Mouse (Mus musculus) ES-E14 (cell line): ENCODE data around the gene Gm9970. TPM values are rescaled to one million over a fixed set of nuclear protein-coding genes. Genes with fewer than 3 reads are reported as not detected.

ENCODE experiments used
- DNase-seq: peaks from one replicate; pipeline ENCODE4 v3.0.0-alpha.2; 2013; ENCODE audit warnings: low read depth, low spot score
- H3K27ac ChIP-seq: 2 replicates; pipeline ENCODE4 v1.5.1; 2012; ENCODE audit warnings: low read depth, mild to moderate bottlenecking, low read length, moderate library complexity, mixed read lengths; ENCODE audit not compliant: poor library complexity, insufficient read depth, severe bottlenecking
- H3K36me3 ChIP-seq: 2 replicates; pipeline ENCODE4 v1.6.1; 2012; ENCODE audit warnings: mild to moderate bottlenecking, low read length, moderate library complexity, mixed read lengths; ENCODE audit not compliant: control insufficient read depth, poor library complexity, insufficient read depth, severe bottlenecking
- H3K4me1 ChIP-seq, 2 experiments: fragments of 150-350 bp in 1 of 2; sonication (generic) in 1 of 2; 2 replicates each; pipeline ENCODE4 v1.6.1; 2012; ENCODE audit warnings: low read length in 2 of 2, mild to moderate bottlenecking in 1 of 2, mixed read lengths in 1 of 2; ENCODE audit not compliant: control insufficient read depth in 2 of 2, insufficient read depth in 2 of 2, poor library complexity in 1 of 2
- H3K4me3 ChIP-seq, 2 experiments: fragments of 150-350 bp in 1 of 2; sonication (generic) in 1 of 2; 2 replicates each; pipeline ENCODE4 v1.5.1; 2012; ENCODE audit warnings: low read length in 2 of 2, low read depth in 1 of 2, mild to moderate bottlenecking in 1 of 2, mixed read lengths in 1 of 2; ENCODE audit not compliant: insufficient read depth in 1 of 2, poor library complexity in 1 of 2, severe bottlenecking in 1 of 2
- H3K9ac ChIP-seq: 2 replicates; pipeline ENCODE4 v1.6.1; 2012; ENCODE audit warnings: low read depth, mild to moderate bottlenecking, low read length, mixed read lengths; ENCODE audit not compliant: poor library complexity, insufficient read depth, severe bottlenecking
- H3K9me3 ChIP-seq: fragments of 150-350 bp; sonication (generic); 2 replicates; pipeline ENCODE4 v1.6.1; 2012; ENCODE audit warnings: low read depth, mild to moderate bottlenecking, low read length; ENCODE audit not compliant: control insufficient read depth, insufficient read depth
- CHD2 ChIP-seq: IDR thresholded peaks from 2 replicates; pipeline ENCODE4 v1.6.1; 2014; ENCODE audit warnings: mild to moderate bottlenecking, low read depth, low read length, inconsistent platforms
- HCFC1 ChIP-seq: IDR thresholded peaks from 2 replicates; pipeline ENCODE4 v1.6.1; 2012; ENCODE audit warnings: low read length, inconsistent platforms, borderline replicate concordance; ENCODE audit not compliant: insufficient read depth
- MAFK ChIP-seq: IDR thresholded peaks from 2 replicates; pipeline ENCODE4 v1.6.1; 2014; ENCODE audit warnings: mild to moderate bottlenecking, low read depth, low read length, inconsistent platforms; ENCODE audit not compliant: insufficient read depth
- ZC3H11A ChIP-seq: IDR thresholded peaks from 2 replicates; pipeline ENCODE4 v1.6.1; 2012; ENCODE audit warnings: low read depth, mild to moderate bottlenecking, inconsistent platforms, low read length, borderline replicate concordance
- ZNF384 ChIP-seq: IDR thresholded peaks from 2 replicates; pipeline ENCODE4 v1.6.1; 2012; ENCODE audit warnings: low read depth, low read length, inconsistent platforms
- in situ Hi-C, 2 experiments: fragments of 600-800 bp; cut with MboI; formaldehyde crosslinking; loops; one replicate each; pipeline ENCODE4 v1.15.1; 2025; ENCODE audit warnings: low sequenced_read_pairs in 2 of 2, inconsistent platforms in 1 of 2; ENCODE audit not compliant: unreplicated experiment in 2 of 2
- total RNA-seq: library from RNA; depleted of rRNA; stranded (reverse); fragments of 300-350 nt; gene quantifications from 2 replicates; pipeline ENCODE4 v1.2.3, GENCODE M21; 2012

Gm9970 gene
- total RNA-seq, 1 experiment: not detected

- Histone ChIP-seq H3K9ac (no peak overlapping the region), H3K4me1 (no peaks in the 10 kb centered on the region), H3K36me3 (peaks cover 10% of the 10 kb centered on the region; the same call in 1 of the 2 replicates), H3K9me3 (no peaks in the 10 kb centered on the region), H3K27ac (no peak overlapping the region), H3K4me3 (no peak overlapping the region)
- TF ChIP-seq ZC3H11A (no peak), CHD2 (no peak)
- in situ Hi-C loops: no loop called here
- DNase-seq: no peak
Measured at GRCm38 (mm10) chr5:31279245-31279988, 38.4 kb upstream of the Gm9970 start.

GRCm38 (mm10) chr5:31273018-31273417, 32.0 kb upstream of the Gm9970 start:
- in situ Hi-C loops: no loop called here
- Histone ChIP-seq H3K9ac (no peak overlapping the region), H3K4me3 (no peak overlapping the region), H3K9me3 (no peaks in the 10 kb centered on the region), H3K4me1 (no peaks in the 10 kb centered on the region), H3K36me3 (peaks cover 7% of the 10 kb centered on the region; the same call in 1 of the 2 replicates), H3K27ac (no peak overlapping the region)
- DNase-seq: no peak
- no peak for TF ChIP-seq HCFC1
- no peak for TF ChIP-seq ZC3H11A
- TF ChIP-seq MAFK: no peak
- no peak for TF ChIP-seq ZNF384
- TF ChIP-seq CHD2: no peak

- H3K4me3 ChIP-seq: no peak overlapping the region
- no peaks in the 10 kb centered on the region for H3K9me3 ChIP-seq
- peaks cover 24% of the 10 kb centered on the region; the same call in 1 of the 2 replicates for H3K36me3 ChIP-seq
- H3K27ac ChIP-seq: no peak overlapping the region
- TF ChIP-seq ZC3H11A (no peak), HCFC1 (no peak), CHD2 (no peak), MAFK (no peak), ZNF384 (no peak)
- no peaks in the 10 kb centered on the region for H3K4me1 ChIP-seq
- no peak for DNase-seq
- no peak overlapping the region for H3K9ac ChIP-seq
- in situ Hi-C loops: no loop called here
Measured at GRCm38 (mm10) chr5:31267686-31268085, 26.7 kb upstream of the Gm9970 start.

GRCm38 (mm10) chr5:31266101-31266500, 25.1 kb upstream of the Gm9970 start:
- Histone ChIP-seq H3K27ac (no peak overlapping the region), H3K9ac (no peak overlapping the region), H3K4me3 (no peak overlapping the region), H3K9me3 (no peaks in the 10 kb centered on the region), H3K4me1 (no peaks in the 10 kb centered on the region), H3K36me3 (peaks cover 18% of the 10 kb centered on the region; the same call in 1 of the 2 replicates)
- TF ChIP-seq ZC3H11A (no peak), MAFK (no peak), HCFC1 (no peak), ZNF384 (no peak), CHD2 (no peak)
- DNase-seq: no peak
- in situ Hi-C loops: no loop called here

GRCm38 (mm10) chr5:31257616-31258015, 16.6 kb upstream of the Gm9970 start:
- DNase-seq: no peak
- no peak overlapping the region for H3K27ac ChIP-seq
- no peak overlapping the region for H3K9ac ChIP-seq
- H3K9me3 ChIP-seq: no peaks in the 10 kb centered on the region
- H3K4me3 ChIP-seq: no peak overlapping the region
- H3K36me3 ChIP-seq: peaks cover 10% of the 10 kb centered on the region
- TF ChIP-seq ZNF384 (no peak), HCFC1 (no peak), ZC3H11A (no peak), CHD2 (no peak), MAFK (no peak)
- H3K4me1 ChIP-seq: peaks cover 0 to 22% of the 10 kb centered on the region in 2 experiments; a peak in 2 of 4 replicates
- in situ Hi-C loops: no loop called here
